Mouse (Mus musculus) naive thymus-derived CD4-positive, alpha-beta T cell, adult 2 months (primary cell): ENCODE data around the gene Cypt14.
"Not testable (repeated sequence)": the region's sequence is repeated elsewhere in the genome, so short reads cannot be mapped to it uniquely, and the experiment has no call there.

Experiments used
- DNase-seq: peaks from one replicate; pipeline ENCODE4 v3.0.0-alpha.2; 2011; ENCODE audit warnings: low read depth

Gene Cypt14

GRCm38 (mm10) chrX:39863504-39863903 lies at the start of gene Cypt14:
Cypt14 (minus strand) TSS chrX:39863604.
- DNase-seq, result not testable (repeated sequence)
